Mouse (Mus musculus): ENCODE data around the gene Prepl. TPM values are rescaled to one million over a fixed set of nuclear protein-coding genes. Genes with fewer than 3 reads are reported as not detected.

Gene Prepl
- total and polyA plus RNA-seq, 3 experiments: 36.1 to 142 (median 122) TPM

DNA sequence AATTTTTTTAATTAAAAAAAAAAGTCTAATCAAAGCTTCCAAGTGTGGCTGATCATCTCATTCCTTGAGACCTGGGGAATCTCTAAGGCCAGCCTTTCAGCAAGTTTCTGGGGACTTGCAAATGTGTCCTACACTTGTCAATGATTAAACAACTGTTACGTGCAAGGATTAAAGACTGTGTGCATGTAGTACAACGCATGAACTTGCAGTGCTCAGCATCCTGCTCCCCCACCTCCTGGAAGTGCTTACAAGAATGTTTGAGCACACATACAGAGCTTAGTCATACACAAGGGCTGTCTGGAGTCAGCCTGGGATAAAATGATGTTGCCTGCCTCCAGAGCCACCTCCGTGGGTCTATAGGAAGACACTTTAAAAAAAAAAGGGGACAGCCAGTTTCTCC is 62.8 kb downstream of the Prepl start:
- H3K79me2 ChIP-seq (replicated peaks; ENCODE audit: control insufficient read depth, insufficient read depth, low read length): no peaks in the 10 kb centered on the region
- WGBS: 84% methylated on average over 3 of the region's 3 CpGs
- no peak overlapping the region for H3K27ac ChIP-seq
- intact Hi-C loops (cut with DNase I): loop anchor here (10.0 kb wide), 1 partner anchor 608 kb away; no protein-coding TSS in a partner anchor
- DNase-seq: no peak
- H3K36me3 ChIP-seq (ENCODE audit: control insufficient read depth, insufficient read depth, low read length): no peaks in the 10 kb centered on the region
- H3K9ac ChIP-seq (ENCODE audit: low read depth, low read length): no peak overlapping the region
- no peaks in the 10 kb centered on the region for H3K27me3 ChIP-seq (ENCODE audit: control insufficient read depth, insufficient read depth, low read length)
- no peaks in the 10 kb centered on the region for H3K4me1 ChIP-seq (ENCODE audit: control insufficient read depth, insufficient read depth, low read length)
- TF ChIP-seq EP300 (IDR thresholded peaks at IDR 0.05; ENCODE audit: insufficient read depth, low read depth, low read length) (no peak), CTCF (IDR thresholded peaks at IDR 0.05) (no peak), POLR2A (IDR thresholded peaks at IDR 0.05; ENCODE audit: insufficient read depth, low read depth, low read length) (no peak)
- no peak overlapping the region for H3K4me3 ChIP-seq

DNA sequence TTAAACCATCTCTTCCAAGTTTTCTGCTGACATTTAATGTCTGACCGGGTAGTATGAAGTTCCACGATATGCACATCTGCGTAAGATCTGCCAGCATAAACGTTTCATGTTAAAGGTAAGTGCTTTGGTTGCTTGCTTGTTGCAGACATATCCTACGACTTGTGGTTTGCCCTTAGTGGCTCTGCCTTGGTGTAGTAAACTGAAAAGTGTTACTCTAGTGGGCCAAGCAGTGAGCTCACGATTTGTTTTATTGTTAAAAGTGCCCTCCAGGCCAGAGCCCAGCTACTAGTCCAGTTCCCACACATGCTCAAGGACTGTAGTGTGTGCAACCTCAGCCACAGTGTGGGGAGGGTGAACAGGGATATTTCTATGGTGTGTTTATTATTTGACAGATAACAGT is 63.6 kb downstream of the Prepl start:
- intact Hi-C loops (cut with DNase I): loop anchor here (10.0 kb wide), 1 partner anchor 608 kb away; no protein-coding TSS in a partner anchor
- Histone ChIP-seq H3K4me1 (ENCODE audit: control insufficient read depth, insufficient read depth, low read length) (no peaks in the 10 kb centered on the region), H3K4me3 (no peak overlapping the region), H3K79me2 (replicated peaks; ENCODE audit: control insufficient read depth, insufficient read depth, low read length) (no peaks in the 10 kb centered on the region), H3K9ac (ENCODE audit: low read depth, low read length) (no peak overlapping the region), H3K27me3 (ENCODE audit: control insufficient read depth, insufficient read depth, low read length) (no peaks in the 10 kb centered on the region), H3K36me3 (ENCODE audit: control insufficient read depth, insufficient read depth, low read length) (no peaks in the 10 kb centered on the region), H3K27ac (no peak overlapping the region)
- TF ChIP-seq CTCF (IDR thresholded peaks at IDR 0.05): no peak
- no peak for TF ChIP-seq EP300 (IDR thresholded peaks at IDR 0.05; ENCODE audit: insufficient read depth, low read depth, low read length)
- 90% methylated on average over 6 of the region's 6 CpGs for WGBS
- DNase-seq: no peak

DNA sequence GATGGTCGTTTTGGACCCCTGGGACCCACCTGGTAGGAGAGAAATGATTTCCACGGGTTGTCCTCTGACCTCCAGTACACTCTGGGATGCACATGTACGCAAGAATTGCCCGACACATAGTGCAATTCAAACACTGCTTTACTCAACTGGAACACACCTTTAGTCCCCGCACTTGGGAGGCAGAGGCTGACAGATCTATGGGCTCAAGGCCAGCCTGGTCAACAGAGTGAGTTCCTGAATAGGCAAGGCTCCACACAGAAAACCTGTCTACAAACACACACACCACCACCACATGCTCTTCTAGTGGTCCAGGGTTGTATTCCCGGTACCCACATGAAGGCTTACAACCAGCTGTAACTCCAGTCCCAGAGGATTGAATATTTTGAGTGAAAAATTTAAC is 64.9 kb downstream of the Prepl start:
- Histone ChIP-seq H3K36me3 (ENCODE audit: control insufficient read depth, insufficient read depth, low read length) (no peaks in the 10 kb centered on the region), H3K9ac (ENCODE audit: low read depth, low read length) (no peak overlapping the region), H3K4me3 (no peak overlapping the region), H3K27me3 (ENCODE audit: control insufficient read depth, insufficient read depth, low read length) (no peaks in the 10 kb centered on the region), H3K4me1 (ENCODE audit: control insufficient read depth, insufficient read depth, low read length) (no peaks in the 10 kb centered on the region), H3K27ac (no peak overlapping the region), H3K79me2 (replicated peaks; ENCODE audit: control insufficient read depth, insufficient read depth, low read length) (no peaks in the 10 kb centered on the region)
- WGBS: 97% methylated on average over 6 of the region's 6 CpGs
- TF ChIP-seq POLR2A (IDR thresholded peaks at IDR 0.05; ENCODE audit: insufficient read depth, low read depth, low read length) (no peak), EP300 (IDR thresholded peaks at IDR 0.05; ENCODE audit: insufficient read depth, low read depth, low read length) (no peak)
- intact Hi-C loops (cut with DNase I): loop anchor here (10.0 kb wide), 1 partner anchor 610 kb away; no protein-coding TSS in a partner anchor
- no peak for DNase-seq

DNA sequence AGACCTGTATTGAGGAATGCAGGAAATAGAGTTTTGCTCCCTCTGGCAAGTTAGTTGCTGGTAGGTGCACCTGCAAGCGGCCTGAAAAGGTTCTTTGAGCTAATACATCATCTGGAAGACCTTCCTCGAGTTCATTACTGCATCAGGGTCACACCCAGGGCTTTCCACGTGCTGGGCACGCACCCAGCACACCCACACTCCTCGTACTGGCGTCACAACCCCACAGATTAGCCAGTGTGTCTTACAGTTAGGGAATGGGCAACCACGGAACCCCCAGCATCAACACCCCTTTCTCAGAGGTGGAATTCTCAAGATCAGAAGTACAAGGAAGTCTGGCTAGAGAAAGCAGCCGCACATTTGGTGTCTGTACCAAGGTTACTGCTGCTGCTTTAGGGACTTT is 65.8 kb downstream of the Prepl start:
- H3K27ac ChIP-seq: no peak overlapping the region
- H3K36me3 ChIP-seq (ENCODE audit: control insufficient read depth, insufficient read depth, low read length): no peaks in the 10 kb centered on the region
- no peaks in the 10 kb centered on the region for H3K27me3 ChIP-seq (ENCODE audit: control insufficient read depth, insufficient read depth, low read length)
- no peak overlapping the region for H3K4me3 ChIP-seq
- WGBS: 87% methylated on average over 8 of the region's 8 CpGs
- DNase-seq: no peak
- TF ChIP-seq EP300 (IDR thresholded peaks at IDR 0.05; ENCODE audit: insufficient read depth, low read depth, low read length) (no peak), CTCF (IDR thresholded peaks at IDR 0.05) (no peak), POLR2A (IDR thresholded peaks at IDR 0.05; ENCODE audit: insufficient read depth, low read depth, low read length) (no peak)
- H3K4me1 ChIP-seq (ENCODE audit: control insufficient read depth, insufficient read depth, low read length): no peaks in the 10 kb centered on the region
- H3K79me2 ChIP-seq (replicated peaks; ENCODE audit: control insufficient read depth, insufficient read depth, low read length): no peaks in the 10 kb centered on the region
- intact Hi-C loops (cut with DNase I): loop anchor here (5.0 to 10.0 kb wide), 2 partner anchors 147 to 611 kb away; no protein-coding TSS in a partner anchor
- no peak overlapping the region for H3K9ac ChIP-seq (ENCODE audit: low read depth, low read length)

DNA sequence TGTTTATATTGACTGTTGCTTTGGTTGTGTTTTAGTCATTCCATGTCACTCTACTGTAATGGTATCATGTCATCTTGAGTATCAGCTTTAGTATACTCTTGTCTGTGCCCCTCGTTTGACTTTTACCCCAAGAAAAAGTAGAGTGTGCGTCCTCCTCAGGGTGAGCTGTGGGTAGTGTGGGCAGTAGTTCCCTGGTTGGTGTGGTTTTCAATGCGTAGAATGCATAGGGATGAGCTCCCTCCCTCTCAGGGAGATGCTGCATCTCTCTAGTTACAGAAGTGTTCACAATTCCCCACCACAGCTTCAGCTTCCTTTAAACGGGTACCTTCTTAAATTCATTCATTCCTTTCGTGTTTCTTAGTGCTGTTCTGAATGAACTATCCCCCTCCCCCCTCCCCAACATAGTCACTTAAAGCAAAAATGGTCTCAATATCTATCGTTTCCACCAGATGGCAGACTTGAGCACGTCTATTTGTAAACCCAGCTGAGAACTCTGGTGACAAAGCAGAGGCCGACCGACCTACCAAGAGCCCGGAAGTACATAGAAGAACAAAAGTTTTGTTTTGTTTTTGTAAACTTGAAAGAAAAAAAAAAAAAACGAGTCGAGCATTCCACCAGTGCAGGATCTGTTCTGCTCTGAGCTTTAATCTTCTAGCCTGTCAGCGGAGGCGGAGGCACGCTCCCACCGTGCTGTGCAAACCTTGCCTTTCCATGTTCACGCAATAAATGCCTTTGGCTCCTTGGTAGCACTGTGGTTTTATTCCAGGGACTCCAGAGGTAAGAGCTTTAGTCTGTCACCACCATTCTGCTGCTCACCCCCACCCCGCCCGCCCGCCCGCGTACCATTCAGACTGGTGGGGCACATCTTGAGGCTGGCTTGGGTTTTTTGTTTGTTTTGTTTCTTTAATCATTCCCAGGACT is 66.5 kb downstream of the Prepl start:
- no peaks in the 10 kb centered on the region for H3K36me3 ChIP-seq (ENCODE audit: control insufficient read depth, insufficient read depth, low read length)
- H3K27ac ChIP-seq: no peak overlapping the region
- H3K27me3 ChIP-seq (ENCODE audit: control insufficient read depth, insufficient read depth, low read length): no peaks in the 10 kb centered on the region
- no peak overlapping the region for H3K9ac ChIP-seq (ENCODE audit: low read depth, low read length)
- 56% methylated on average over 22 of the region's 22 CpGs for WGBS
- no peak overlapping the region for H3K4me3 ChIP-seq
- intact Hi-C loops (cut with DNase I): loop anchor here (2.0 to 10.0 kb wide), 3 partner anchors 61 to 611 kb away; no protein-coding TSS in a partner anchor
- H3K4me1 ChIP-seq (ENCODE audit: control insufficient read depth, insufficient read depth, low read length): no peaks in the 10 kb centered on the region
- no peaks in the 10 kb centered on the region for H3K79me2 ChIP-seq (replicated peaks; ENCODE audit: control insufficient read depth, insufficient read depth, low read length)
- TF ChIP-seq POLR2A (IDR thresholded peaks at IDR 0.05; ENCODE audit: insufficient read depth, low read depth, low read length) (no peak), CTCF (IDR thresholded peaks at IDR 0.05) (peak; percentile 67), EP300 (IDR thresholded peaks at IDR 0.05; ENCODE audit: insufficient read depth, low read depth, low read length) (no peak)
- peak in 1 of 2 experiments; percentile 24 for DNase-seq

DNA sequence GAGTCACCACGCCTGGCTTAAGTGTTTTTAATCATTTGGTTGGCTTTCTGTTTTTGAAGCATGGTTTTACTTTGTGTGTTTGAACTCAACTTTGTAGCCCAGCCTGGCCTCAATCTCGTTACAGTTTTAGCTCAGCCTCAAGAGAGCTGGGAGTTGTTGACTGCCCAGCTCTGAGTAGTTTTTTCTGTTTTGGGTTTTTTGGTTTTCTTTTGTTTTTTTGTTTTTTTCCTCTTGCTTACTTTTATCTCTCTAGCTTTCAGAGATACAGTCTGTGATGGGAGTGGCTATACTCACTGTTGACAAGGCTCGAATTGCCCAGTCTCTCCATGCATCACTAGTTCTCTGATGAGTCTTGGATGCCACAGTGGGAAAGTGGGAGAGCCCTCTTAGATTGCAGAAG is 69.7 kb downstream of the Prepl start:
- no peaks in the 10 kb centered on the region for H3K79me2 ChIP-seq (replicated peaks; ENCODE audit: control insufficient read depth, insufficient read depth, low read length)
- no peak overlapping the region for H3K4me3 ChIP-seq
- no peaks in the 10 kb centered on the region for H3K27me3 ChIP-seq (ENCODE audit: control insufficient read depth, insufficient read depth, low read length)
- intact Hi-C loops (cut with DNase I): loop anchor here (5.0 to 10.0 kb wide), 2 partner anchors 143 to 614 kb away; no protein-coding TSS in a partner anchor
- DNase-seq: no peak
- no peak overlapping the region for H3K27ac ChIP-seq
- 80% methylated on average over 3 of the region's 3 CpGs for WGBS
- H3K9ac ChIP-seq (ENCODE audit: low read depth, low read length): no peak overlapping the region
- no peaks in the 10 kb centered on the region for H3K36me3 ChIP-seq (ENCODE audit: control insufficient read depth, insufficient read depth, low read length)
- H3K4me1 ChIP-seq (ENCODE audit: control insufficient read depth, insufficient read depth, low read length): no peaks in the 10 kb centered on the region
- TF ChIP-seq CTCF (IDR thresholded peaks at IDR 0.05): no peak
- no peak for TF ChIP-seq EP300 (IDR thresholded peaks at IDR 0.05; ENCODE audit: insufficient read depth, low read depth, low read length)
- TF ChIP-seq POLR2A (IDR thresholded peaks at IDR 0.05; ENCODE audit: insufficient read depth, low read depth, low read length): no peak

Data from heart, adult 2 months (tissue).